Mouse (Mus musculus) spleen, adult 2 months (tissue): Measurements from ENCODE around the gene Camk1d.

Experiments
- CTCF ChIP-seq: fragments of 200-500 bp; IDR thresholded peaks from 2 replicates; pipeline ENCODE4 v1.5.1; 2011; ENCODE audit warnings: mild to moderate bottlenecking, inconsistent platforms; ENCODE audit not compliant: insufficient read depth, insufficient read length, insufficient replicate concordance; ENCODE audit errors: extremely low read depth
- POLR2A ChIP-seq: fragments of 200-500 bp; IDR thresholded peaks from 2 replicates; pipeline ENCODE4 v1.6.1; 2011; ENCODE audit warnings: low read depth, low read length, inconsistent platforms

- no peak for TF ChIP-seq POLR2A
- no peak for TF ChIP-seq CTCF
Observed at GRCm38 (mm10) chr2:5478709-5479108, 235.6 kb downstream of the Camk1d start.
